Mouse (Mus musculus): ENCODE results near the gene D17H6S53E. TPM values are rescaled to one million over a fixed set of nuclear protein-coding genes. Genes with fewer than 3 reads are reported as not detected.
A peak's percentile ranks its signal among the peaks of the same experiment; 100 is the strongest.

The D17H6S53E gene
- polyA plus RNA-seq, 1 experiment from 2014 or later, result 9.5 TPM

- Histone ChIP-seq H3K9me3 (replicated peaks) (peaks cover 13% of the 10 kb centered on the region), H3K27me3 (ENCODE audit: low read depth, poor library complexity, severe bottlenecking) (no peaks in the 10 kb centered on the region), H3K36me3 (peaks cover 99% of the 10 kb centered on the region), H3K27ac (replicated peaks) (no peak overlapping the region), H3K4me1 (no peaks in the 10 kb centered on the region), H3K4me3 (no peak overlapping the region)
- DNase-seq (ENCODE audit: low spot score), result no peak
- WGBS, result 92% methylated on average over 5 of the region's 5 CpGs
These were observed 20.0 kb downstream of the D17H6S53E start for GRCm38 (mm10) chr17:35146139-35146538.

GRCm38 (mm10) chr17:35147348-35147747, 21.2 kb downstream of the D17H6S53E start:
- no peaks in the 10 kb centered on the region for H3K27me3 ChIP-seq (ENCODE audit: low read depth, poor library complexity, severe bottlenecking)
- DNase-seq (ENCODE audit: low spot score), result no peak
- 59% methylated on average over 3 of the region's 3 CpGs for WGBS
- H3K4me1 ChIP-seq, result no peaks in the 10 kb centered on the region
- no peak overlapping the region for H3K4me3 ChIP-seq
- H3K27ac ChIP-seq (replicated peaks), result no peak overlapping the region
- H3K36me3 ChIP-seq, result peaks cover 99% of the 10 kb centered on the region
- peaks cover 13% of the 10 kb centered on the region for H3K9me3 ChIP-seq (replicated peaks)

GRCm38 (mm10) chr17:35147922-35148639, 21.9 kb downstream of the D17H6S53E start:
- H3K36me3 ChIP-seq, result peaks cover 99% of the 10 kb centered on the region
- H3K27me3 ChIP-seq (ENCODE audit: low read depth, poor library complexity, severe bottlenecking), result no peaks in the 10 kb centered on the region
- DNase-seq (ENCODE audit: low spot score), result no peak
- WGBS, result 80% methylated on average over 5 of the region's 5 CpGs
- H3K4me1 ChIP-seq, result no peaks in the 10 kb centered on the region
- H3K9me3 ChIP-seq (replicated peaks), result peaks cover 6% of the 10 kb centered on the region
- no peak overlapping the region for H3K27ac ChIP-seq (replicated peaks)
- no peak overlapping the region for H3K4me3 ChIP-seq

GRCm38 (mm10) chr17:35152121-35152520, 25.9 kb downstream of the D17H6S53E start:
- Histone ChIP-seq H3K27ac (replicated peaks) (no peak overlapping the region), H3K4me3 (no peak overlapping the region), H3K4me1 (no peaks in the 10 kb centered on the region), H3K27me3 (ENCODE audit: low read depth, poor library complexity, severe bottlenecking) (no peaks in the 10 kb centered on the region), H3K36me3 (peaks cover 99% of the 10 kb centered on the region), H3K9me3 (replicated peaks) (no peaks in the 10 kb centered on the region)
- WGBS, result 93% methylated on average over 4 of the region's 4 CpGs
- no peak for DNase-seq (ENCODE audit: low spot score)

- H3K4me1 ChIP-seq, result no peaks in the 10 kb centered on the region
- H3K4me3 ChIP-seq, result no peak overlapping the region
- peaks cover 99% of the 10 kb centered on the region for H3K36me3 ChIP-seq
- H3K9me3 ChIP-seq (replicated peaks), result no peaks in the 10 kb centered on the region
- H3K27ac ChIP-seq (replicated peaks), result no peak overlapping the region
- 92% methylated on average over 9 of the region's 9 CpGs for WGBS
- no peak for DNase-seq (ENCODE audit: low spot score)
- no peaks in the 10 kb centered on the region for H3K27me3 ChIP-seq (ENCODE audit: low read depth, poor library complexity, severe bottlenecking)
These were observed 26.9 kb downstream of the D17H6S53E start for GRCm38 (mm10) chr17:35153077-35153476.

GRCm38 (mm10) chr17:35153931-35154330, 27.8 kb downstream of the D17H6S53E start:
- no peak for DNase-seq (ENCODE audit: low spot score)
- 88% methylated on average over 4 of the region's 4 CpGs for WGBS

GRCm38 (mm10) chr17:35154616-35155015, 28.4 kb downstream of the D17H6S53E start:
- no peaks in the 10 kb centered on the region for H3K27me3 ChIP-seq (ENCODE audit: low read depth, poor library complexity, severe bottlenecking)
- DNase-seq (ENCODE audit: low spot score), result no peak
- H3K9me3 ChIP-seq (replicated peaks), result no peaks in the 10 kb centered on the region
- WGBS, result 82% methylated on average over 7 of the region's 7 CpGs
- H3K4me1 ChIP-seq, result no peaks in the 10 kb centered on the region
- H3K36me3 ChIP-seq, result peaks cover 99% of the 10 kb centered on the region
- no peak overlapping the region for H3K27ac ChIP-seq (replicated peaks)
- H3K4me3 ChIP-seq, result no peak overlapping the region

More at GRCm38 (mm10) chr17:35153931-35154330, 27.8 kb downstream of the D17H6S53E start:
- Histone ChIP-seq H3K27me3 (ENCODE audit: low read depth, poor library complexity, severe bottlenecking) (no peaks in the 10 kb centered on the region), H3K4me3 (no peak overlapping the region), H3K9me3 (replicated peaks) (no peaks in the 10 kb centered on the region), H3K4me1 (no peaks in the 10 kb centered on the region), H3K27ac (replicated peaks) (no peak overlapping the region), H3K36me3 (peaks cover 99% of the 10 kb centered on the region)

GRCm38 (mm10) chr17:35155451-35155850, 29.3 kb downstream of the D17H6S53E start:
- 93% methylated on average over 12 of the region's 12 CpGs for WGBS
- no peaks in the 10 kb centered on the region for H3K4me1 ChIP-seq
- H3K36me3 ChIP-seq, result peaks cover 99% of the 10 kb centered on the region
- no peaks in the 10 kb centered on the region for H3K27me3 ChIP-seq (ENCODE audit: low read depth, poor library complexity, severe bottlenecking)
- no peaks in the 10 kb centered on the region for H3K9me3 ChIP-seq (replicated peaks)
- H3K27ac ChIP-seq (replicated peaks), result no peak overlapping the region
- peak overlapping the region; percentile 4; the same call in 1 of the 2 replicates for H3K4me3 ChIP-seq
- no peak for DNase-seq (ENCODE audit: low spot score)

GRCm38 (mm10) chr17:35156461-35157200, 30.5 kb downstream of the D17H6S53E start:
- Histone ChIP-seq H3K27me3 (ENCODE audit: low read depth, poor library complexity, severe bottlenecking) (no peaks in the 10 kb centered on the region), H3K9me3 (replicated peaks) (no peaks in the 10 kb centered on the region), H3K36me3 (peaks cover 100% of the 10 kb centered on the region), H3K4me1 (peaks cover 3% of the 10 kb centered on the region; the same call in 1 of the 2 replicates), H3K4me3 (peak overlapping the region; percentile 9; the same call in 1 of the 2 replicates), H3K27ac (replicated peaks) (no peak overlapping the region)
- no peak for DNase-seq (ENCODE audit: low spot score)
- 92% methylated on average over 33 of the region's 33 CpGs for WGBS

GRCm38 (mm10) chr17:35157254-35157653, 31.1 kb downstream of the D17H6S53E start:
- 93% methylated on average over 8 of the region's 8 CpGs for WGBS
- no peak overlapping the region for H3K27ac ChIP-seq (replicated peaks)

GRCm38 (mm10) chr17:35157661-35158175, 31.5 kb downstream of the D17H6S53E start:
- DNase-seq (ENCODE audit: low spot score), result no peak
- Histone ChIP-seq H3K36me3 (peaks cover 100% of the 10 kb centered on the region), H3K4me3 (no peak overlapping the region), H3K27ac (replicated peaks) (no peak overlapping the region), H3K9me3 (replicated peaks) (no peaks in the 10 kb centered on the region), H3K27me3 (ENCODE audit: low read depth, poor library complexity, severe bottlenecking) (no peaks in the 10 kb centered on the region), H3K4me1 (peaks cover 14% of the 10 kb centered on the region)
- 88% methylated on average over 8 of the region's 8 CpGs for WGBS

More at GRCm38 (mm10) chr17:35157254-35157653, 31.1 kb downstream of the D17H6S53E start:
- Histone ChIP-seq H3K36me3 (peaks cover 100% of the 10 kb centered on the region), H3K4me1 (peaks cover 9% of the 10 kb centered on the region), H3K9me3 (replicated peaks) (no peaks in the 10 kb centered on the region), H3K27me3 (ENCODE audit: low read depth, poor library complexity, severe bottlenecking) (no peaks in the 10 kb centered on the region), H3K4me3 (no peak overlapping the region)
- no peak for DNase-seq (ENCODE audit: low spot score)

GRCm38 (mm10) chr17:35158850-35159593, 32.8 kb downstream of the D17H6S53E start:
- Histone ChIP-seq H3K4me1 (peaks cover 21% of the 10 kb centered on the region), H3K27me3 (ENCODE audit: low read depth, poor library complexity, severe bottlenecking) (no peaks in the 10 kb centered on the region), H3K4me3 (no peak overlapping the region), H3K9me3 (replicated peaks) (no peaks in the 10 kb centered on the region), H3K36me3 (peaks cover 94% of the 10 kb centered on the region), H3K27ac (replicated peaks) (no peak overlapping the region)
- no peak for DNase-seq (ENCODE audit: low spot score)
- WGBS, result 96% methylated on average over 16 of the region's 16 CpGs
